In genomic region chr7:100493484-100494414, GRCm38 (mm10) we compare ENCODE assay signal across 8 mouse cellular contexts. TPM values are rescaled to one million over a fixed set of nuclear protein-coding genes. Genes with fewer than 3 reads are reported as not detected.
DNase-seq lines count a peak whose midpoint lies in the region; ATAC-seq and TF ChIP-seq lines count a peak whose summit lies in the region.

No protein-coding gene starts in this region.

- peak; percentile 19 for DNase-seq in adrenal gland, adult 2 months
- DNase-seq in adrenal gland, postnatal 4 days (ENCODE audit: low spot score in 2 of 2), result no peak
- DNase-seq in urinary bladder, postnatal 36 days (ENCODE audit: low spot score in 2 of 2), result no peak

- no peak overlapping the region for H3K27ac ChIP-seq in forebrain, embryonic 15.5 days (replicated peaks)
- peak overlapping the region; percentile 78 for H3K27ac ChIP-seq in intestine, embryonic 15.5 days
- H3K27ac ChIP-seq in lung, embryonic 15.5 days, result peak overlapping the region; percentile 86
- H3K27ac ChIP-seq in olfactory bulb, adult 2 months (ENCODE audit: insufficient read depth, low read depth, low read length), result peak overlapping the region; percentile 4; the same call in 1 of the 2 replicates

- WGBS in forebrain, embryonic 15.5 days, result 40% methylated on average over 19 of the region's 19 CpGs
- WGBS in intestine, embryonic 15.5 days, result 23% methylated on average over 19 of the region's 19 CpGs
- 19% methylated on average over 19 of the region's 19 CpGs for WGBS in lung, embryonic 15.5 days
- WGBS in olfactory bulb, adult 2 months, result 49% methylated on average over 19 of the region's 19 CpGs

- peak; percentile 13 for ATAC-seq in activated CD4-positive, CD25-positive, alpha-beta regulatory T cell, adult 4 months
- ATAC-seq in forebrain, embryonic 15.5 days (replicated peaks), result no peak
- ATAC-seq in intestine, embryonic 15.5 days, result 0 out of 2 replicates have a peak, but pooled peaks have one; percentile 5
- ATAC-seq in lung, embryonic 15.5 days (ENCODE audit: borderline replicate concordance, extremely low read depth, low FRiP score, low TSS enrichment), result peak; percentile 63

- no peak for TF ChIP-seq CTCF in olfactory bulb, adult 2 months (IDR thresholded peaks at IDR 0.05; ENCODE audit: insufficient read depth, low read depth, low read length)

- no peak for TF ChIP-seq POLR2A in olfactory bulb, adult 2 months (IDR thresholded peaks at IDR 0.05; ENCODE audit: insufficient read depth, low read depth, low read length)

- no peaks in the 10 kb centered on the region for H3K36me3 ChIP-seq in forebrain, embryonic 15.5 days
- peaks cover 18% of the 10 kb centered on the region for H3K36me3 ChIP-seq in intestine, embryonic 15.5 days
- peaks cover 20% of the 10 kb centered on the region; the same call in 1 of the 2 replicates for H3K36me3 ChIP-seq in lung, embryonic 15.5 days

- no peaks in the 10 kb centered on the region for H3K9me3 ChIP-seq in forebrain, embryonic 15.5 days
- H3K9me3 ChIP-seq in intestine, embryonic 15.5 days, result no peaks in the 10 kb centered on the region
- no peaks in the 10 kb centered on the region for H3K9me3 ChIP-seq in lung, embryonic 15.5 days

- peak overlapping the region; percentile 41 for H3K4me3 ChIP-seq in forebrain, embryonic 15.5 days
- H3K4me3 ChIP-seq in intestine, embryonic 15.5 days (replicated peaks), result peak overlapping the region; percentile 52
- peak overlapping the region; percentile 57 for H3K4me3 ChIP-seq in lung, embryonic 15.5 days
- H3K4me3 ChIP-seq in olfactory bulb, adult 2 months (ENCODE audit: insufficient read depth, low read depth, low read length), result peak overlapping the region; percentile 36

- peak overlapping the region; percentile 59 for H3K4me2 ChIP-seq in forebrain, embryonic 15.5 days (replicated peaks)
- H3K4me2 ChIP-seq in intestine, embryonic 15.5 days (replicated peaks), result peak overlapping the region; percentile 90
- H3K4me2 ChIP-seq in lung, embryonic 15.5 days, result peak overlapping the region; percentile 94

- 0 out of 2 replicates have a peak overlapping the region, but pooled peaks have one; percentile 32 for H3K9ac ChIP-seq in forebrain, embryonic 15.5 days (replicated peaks)
- peak overlapping the region; percentile 57 for H3K9ac ChIP-seq in intestine, embryonic 15.5 days
- H3K9ac ChIP-seq in lung, embryonic 15.5 days, result peak overlapping the region; percentile 55

- H3K4me1 ChIP-seq in forebrain, embryonic 15.5 days, result peaks cover 29% of the 10 kb centered on the region
- peaks cover 36% of the 10 kb centered on the region for H3K4me1 ChIP-seq in intestine, embryonic 15.5 days (replicated peaks)
- H3K4me1 ChIP-seq in lung, embryonic 15.5 days, result peaks cover 40% of the 10 kb centered on the region
- peaks cover 23% of the 10 kb centered on the region for H3K4me1 ChIP-seq in olfactory bulb, adult 2 months (ENCODE audit: control insufficient read depth, insufficient read depth, low read length)

- H3K27me3 ChIP-seq in forebrain, embryonic 15.5 days, result peaks cover 5% of the 10 kb centered on the region; the same call in 1 of the 2 replicates
- H3K27me3 ChIP-seq in intestine, embryonic 15.5 days (replicated peaks), result no peaks in the 10 kb centered on the region
- no peaks in the 10 kb centered on the region for H3K27me3 ChIP-seq in lung, embryonic 15.5 days

RNA-seq across cellular contexts. Expression of gene Ucp2, which starts 0.6 kb away (rescaled TPM):
- 100 to 1,000 TPM; 187 to 254 TPM for total RNA-seq in adrenal gland, adult 2 months (2021)
- 315 and 432 TPM in 2 replicates for polyA plus RNA-seq in adrenal gland, adult 2 months (2012; rRNA removed)
- total RNA-seq in adrenal gland, postnatal 4 days (2021), result 100 to 1,000 TPM; 344 to 355 TPM
- 1,000 to 10,000 TPM; 1,097 to 1,340 TPM for polyA plus RNA-seq in activated CD4-positive, CD25-positive, alpha-beta regulatory T cell, adult 4 months (2017; shearing (Covaris generic))
- polyA plus RNA-seq in forebrain, embryonic 15.5 days (2015; fragmentation: Nextera tagmentation; extraction: Ambion mirVana), result 47.4 and 48.4 TPM in 2 replicates
- 272 and 287 TPM in 2 replicates for polyA plus RNA-seq in intestine, embryonic 15.5 days (2015; fragmentation: Nextera tagmentation; extraction: Ambion mirVana)
- polyA plus RNA-seq in lung, embryonic 15.5 days (2015; fragmentation: Nextera tagmentation; extraction: Ambion mirVana), result 246 and 279 TPM in 2 replicates
- 487 TPM in 1 of 2 replicates, not detected in the other for polyA plus RNA-seq in olfactory bulb, adult 2 months (2012; ENCODE audit: insufficient read depth, insufficient read length, low replicate concordance, missing spikeins)

RNA-seq across cellular contexts. Expression of gene Ucp3, which starts 21.0 kb away (rescaled TPM):
- 10 to 100 TPM; 22.7 to 58.7 TPM for total RNA-seq in adrenal gland, adult 2 months (2021)
- 17.0 and 35.6 TPM in 2 replicates for polyA plus RNA-seq in adrenal gland, adult 2 months (2012; rRNA removed)
- total RNA-seq in adrenal gland, postnatal 4 days (2021), result 1 to 10 TPM; 2.7 to 3.6 TPM
- polyA plus RNA-seq in activated CD4-positive, CD25-positive, alpha-beta regulatory T cell, adult 4 months (2017; shearing (Covaris generic)), result not detected
- not detected in 2 replicates for polyA plus RNA-seq in forebrain, embryonic 15.5 days (2015; fragmentation: Nextera tagmentation; extraction: Ambion mirVana)
- polyA plus RNA-seq in intestine, embryonic 15.5 days (2015; fragmentation: Nextera tagmentation; extraction: Ambion mirVana), result not detected in 2 replicates
- polyA plus RNA-seq in lung, embryonic 15.5 days (2015; fragmentation: Nextera tagmentation; extraction: Ambion mirVana), result 0.06 TPM in 1 of 2 replicates, not detected in the other
- not detected in 2 replicates for polyA plus RNA-seq in olfactory bulb, adult 2 months (2012; ENCODE audit: insufficient read depth, insufficient read length, low replicate concordance, missing spikeins)

RNA-seq across cellular contexts. Expression of gene Dnajb13, which starts 21.0 kb away (rescaled TPM):
- total RNA-seq in adrenal gland, adult 2 months (2021), result under 1 TPM; 0.17 to 0.24 TPM
- polyA plus RNA-seq in adrenal gland, adult 2 months (2012; rRNA removed), result 0.20 TPM in 1 of 2 replicates, not detected in the other
- total RNA-seq in adrenal gland, postnatal 4 days (2021), result under 1 TPM in 1 of 2 experiments, not detected in 1; 0.23 TPM
- 10 to 100 TPM; 10.4 to 17.4 TPM for polyA plus RNA-seq in activated CD4-positive, CD25-positive, alpha-beta regulatory T cell, adult 4 months (2017; shearing (Covaris generic))
- 2.6 and 4.9 TPM in 2 replicates for polyA plus RNA-seq in forebrain, embryonic 15.5 days (2015; fragmentation: Nextera tagmentation; extraction: Ambion mirVana)
- polyA plus RNA-seq in intestine, embryonic 15.5 days (2015; fragmentation: Nextera tagmentation; extraction: Ambion mirVana), result 0.28 and 0.41 TPM in 2 replicates
- polyA plus RNA-seq in lung, embryonic 15.5 days (2015; fragmentation: Nextera tagmentation; extraction: Ambion mirVana), result 4.1 and 4.2 TPM in 2 replicates
- not detected in 2 replicates for polyA plus RNA-seq in olfactory bulb, adult 2 months (2012; ENCODE audit: insufficient read depth, insufficient read length, low replicate concordance, missing spikeins)

RNA-seq across cellular contexts. Expression of gene Coa4, which starts 43.1 kb away (rescaled TPM):
- 10 to 100 TPM in 1 of 2 experiments, 1 to 10 TPM in 1; 9.3 to 10.5 TPM for total RNA-seq in adrenal gland, adult 2 months (2021)
- 4.4 and 5.2 TPM in 2 replicates for polyA plus RNA-seq in adrenal gland, adult 2 months (2012; rRNA removed)
- 10 to 100 TPM in 1 of 2 experiments, 1 to 10 TPM in 1; 9.8 to 11.0 TPM for total RNA-seq in adrenal gland, postnatal 4 days (2021)
- polyA plus RNA-seq in activated CD4-positive, CD25-positive, alpha-beta regulatory T cell, adult 4 months (2017; shearing (Covaris generic)), result 10 to 100 TPM; 21.2 to 22.6 TPM
- 14.1 and 14.9 TPM in 2 replicates for polyA plus RNA-seq in forebrain, embryonic 15.5 days (2015; fragmentation: Nextera tagmentation; extraction: Ambion mirVana)
- 40.8 and 49.3 TPM in 2 replicates for polyA plus RNA-seq in intestine, embryonic 15.5 days (2015; fragmentation: Nextera tagmentation; extraction: Ambion mirVana)
- polyA plus RNA-seq in lung, embryonic 15.5 days (2015; fragmentation: Nextera tagmentation; extraction: Ambion mirVana), result 20.0 and 23.1 TPM in 2 replicates
- not detected in 2 replicates for polyA plus RNA-seq in olfactory bulb, adult 2 months (2012; ENCODE audit: insufficient read depth, insufficient read length, low replicate concordance, missing spikeins)

Comparison
In these comparisons a context has a peak if more than half of its experiments do, and no peak if none do; other contexts are left out.
1. RNA of gene Ucp3, which starts 21.0 kb away (polyA plus RNA-seq): 17.0 to 35.6 TPM in adrenal gland, adult 2 months; not detected in activated CD4-positive, CD25-positive, alpha-beta regulatory T cell, adult 4 months, 0.06 TPM in lung, embryonic 15.5 days, not detected in forebrain, embryonic 15.5 days, not detected in intestine, embryonic 15.5 days and not detected in olfactory bulb, adult 2 months; every median in the first group is over 10 times any median in the second.
2. Peak in every context shown above with its lines, with median percentiles within 50 percentile points of each other: H3K4me2 ChIP-seq, H3K4me3 ChIP-seq and H3K9ac ChIP-seq.